In the genomic region with DNA sequence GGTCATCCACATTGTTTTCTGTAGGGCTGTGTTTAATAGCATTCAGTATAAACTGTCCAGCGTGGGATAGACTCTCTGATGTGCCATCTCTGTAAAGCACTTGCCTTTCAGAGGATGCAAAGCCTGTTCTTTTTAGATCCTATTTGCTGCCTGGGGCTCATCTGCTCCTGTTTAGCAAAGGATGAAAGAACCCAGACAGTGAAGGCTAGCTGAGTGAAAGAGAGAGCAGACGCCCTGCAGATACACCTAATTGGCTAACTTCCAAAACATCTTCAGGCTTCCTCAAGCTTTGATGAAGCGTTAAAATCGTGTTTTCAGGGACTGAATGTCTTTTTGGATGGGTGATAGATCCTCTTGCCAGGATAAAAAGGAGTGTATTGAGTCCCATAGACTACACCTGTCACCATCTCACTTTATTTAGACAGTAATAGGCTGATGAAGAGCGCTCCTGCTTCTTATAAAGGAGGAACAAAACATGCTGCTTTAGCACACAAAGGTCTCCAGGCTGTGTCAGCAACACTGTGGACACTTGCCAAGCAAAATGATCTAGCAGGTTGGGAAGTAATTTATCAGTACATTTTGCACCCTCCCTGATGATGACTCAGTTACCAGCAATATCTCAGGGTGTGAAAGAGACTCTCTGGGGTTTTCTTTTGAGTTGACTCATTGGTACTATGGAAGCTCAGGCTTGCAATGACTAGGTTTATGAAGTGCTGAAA, we compare ENCODE assay signal across 14 mouse cellular contexts.
A peak's percentile ranks its signal among the peaks of the same experiment; 100 is the strongest.
DNase-seq lines count a peak whose midpoint lies in the region; ATAC-seq lines count a peak whose summit lies in the region.
"Had no signal": no experiment of that assay in that cellular context is flagged by ENCODE, and none has a peak within 500 bp of the region (broad histone marks: within the 10 kb centered on the region; RNA-seq: fewer than 3 reads in every experiment).

No protein-coding gene starts in this region.

- no peaks in the 10 kb centered on the region for H3K36me3 ChIP-seq in hindbrain, embryonic 16.5 days (ENCODE audit: control insufficient read depth, insufficient read depth, low read length)
- H3K36me3 ChIP-seq: limb, embryonic 12.5 days; lung, embryonic 15.5 days had no signal

- H3K9me3 ChIP-seq in hindbrain, embryonic 16.5 days (ENCODE audit: control insufficient read depth, low read length): no peaks in the 10 kb centered on the region
- H3K9me3 ChIP-seq: limb, embryonic 12.5 days; lung, embryonic 15.5 days had no signal

- peak; percentile 10 to 16 for DNase-seq in cerebellum, adult 18-20 months
- no peak for DNase-seq in cerebellum, adult 8-10 months
- DNase-seq in retina, postnatal 1 day: peak; percentile 48
- DNase-seq in retina, embryonic 14.5 days (ENCODE audit: low spot score): no peak
- no peak for DNase-seq in layer of hippocampus, postnatal 10 days (ENCODE audit: low spot score in 2 of 2)
- no peak for DNase-seq in layer of hippocampus, adult 9-10 months (ENCODE audit: low spot score)
- no peak for DNase-seq in urinary bladder, adult 2 months (ENCODE audit: low spot score)
- DNase-seq: heart, adult 2 months; kidney, adult 8-10 months; layer of hippocampus, adult 9-11 months had no signal

- no peak overlapping the region for H3K4me3 ChIP-seq in hindbrain, embryonic 16.5 days (ENCODE audit: low read length)
- H3K4me3 ChIP-seq: heart, adult 2 months; limb, embryonic 12.5 days; lung, embryonic 15.5 days had no signal

- H3K4me1 ChIP-seq in hindbrain, embryonic 16.5 days (ENCODE audit: control insufficient read depth, insufficient read depth, low read depth, low read length): no peaks in the 10 kb centered on the region; the same call in 1 of the 2 replicates
- H3K4me1 ChIP-seq: limb, embryonic 12.5 days; lung, embryonic 15.5 days had no signal

- 16% methylated on average over 5 of the region's 5 CpGs for WGBS in hindbrain, embryonic 16.5 days

- H3K9ac ChIP-seq in hindbrain, embryonic 16.5 days (ENCODE audit: low read depth, low read length): no peak overlapping the region
- H3K9ac ChIP-seq: limb, embryonic 12.5 days; lung, embryonic 15.5 days had no signal

- H3K27me3 ChIP-seq in hindbrain, embryonic 16.5 days (replicated peaks; ENCODE audit: control insufficient read depth, insufficient read depth, low read length): no peaks in the 10 kb centered on the region
- H3K27me3 ChIP-seq: limb, embryonic 12.5 days; lung, embryonic 15.5 days had no signal

- H3K4me2 ChIP-seq in hindbrain, embryonic 16.5 days (ENCODE audit: low read length): no peak overlapping the region
- H3K4me2 ChIP-seq: limb, embryonic 12.5 days; lung, embryonic 15.5 days had no signal

- peak; percentile 70; the same call in 1 of the 2 replicates for ATAC-seq in hindbrain, embryonic 16.5 days
- ATAC-seq: activated CD4-positive, CD25-positive, alpha-beta regulatory T cell, adult 4 months had no signal

- H3K27ac ChIP-seq in hindbrain, embryonic 16.5 days (ENCODE audit: low read depth, low read length): no peak overlapping the region
- H3K27ac ChIP-seq: heart, adult 2 months; limb, embryonic 12.5 days; lung, embryonic 15.5 days had no signal

Comparison
In these comparisons a context has a peak if more than half of its experiments do, and no peak if none do; other contexts are left out.
1. DNase-seq: peak in cerebellum, adult 18-20 months (2 of 2) and retina, postnatal 1 day (single experiment); none in cerebellum, adult 8-10 months (single experiment), retina, embryonic 14.5 days (single experiment), layer of hippocampus, postnatal 10 days (0 of 2), layer of hippocampus, adult 9-10 months (single experiment) and urinary bladder, adult 2 months (single experiment).